Mouse (Mus musculus) embryonic facial prominence, embryonic 12.5 days (tissue): ENCODE data around the gene Trem1. TPM values are rescaled to one million over a fixed set of nuclear protein-coding genes. Genes with fewer than 3 reads are reported as not detected.

Source experiments
- ATAC-seq: fragments of 200-750 bp; cut with Nextera tagmentation; 2 replicates; pipeline ENCODE4 v1.8.0; 2017; ENCODE audit not compliant: insufficient number of reproducible peaks, insufficient read depth, low FRiP score, low TSS enrichment
- H3K27ac ChIP-seq: fragments of 300-500 bp; sonication (generic); 2 replicates; pipeline ENCODE4 v1.5.1; 2016; ENCODE audit warnings: mild to moderate bottlenecking
- H3K27me3 ChIP-seq: fragments of 300-500 bp; sonication (generic); 2 replicates; pipeline ENCODE4 v1.6.1; 2016; ENCODE audit warnings: mild to moderate bottlenecking, moderate library complexity
- H3K36me3 ChIP-seq: fragments of 300-500 bp; sonication (generic); 2 replicates; pipeline ENCODE4 v1.6.1; 2016; ENCODE audit warnings: mild to moderate bottlenecking
- H3K4me1 ChIP-seq: fragments of 300-500 bp; sonication (generic); 2 replicates; pipeline ENCODE4 v1.6.1; 2016
- H3K4me2 ChIP-seq: fragments of 300-500 bp; sonication (generic); replicated peaks from 2 replicates; pipeline ENCODE4 v1.6.1; 2016; ENCODE audit warnings: mild to moderate bottlenecking, moderate library complexity
- H3K4me3 ChIP-seq: fragments of 300-500 bp; sonication (generic); 2 replicates; pipeline ENCODE4 v1.5.1; 2016; ENCODE audit warnings: mild to moderate bottlenecking
- H3K9ac ChIP-seq: fragments of 300-500 bp; sonication (generic); 2 replicates; pipeline ENCODE4 v1.6.1; 2016; ENCODE audit warnings: mild to moderate bottlenecking, moderate library complexity
- H3K9me3 ChIP-seq: fragments of 300-500 bp; sonication (generic); 2 replicates; pipeline ENCODE4 v1.6.1; 2016; ENCODE audit warnings: mild to moderate bottlenecking, moderate library complexity
- WGBS: fragments of 180-500 bp; shearing (Covaris S2); methylation state at CpG from one replicate; pipeline ENCODE4 v1.1.7; 2016; 5-methylcytosine and 5-hydroxymethylcytosine counted together
- polyA plus RNA-seq: library from polyadenylated mRNA; unstranded; fragments of >200 nt; fragmentation: Nextera tagmentation; extraction: Ambion mirVana; gene quantifications from 2 replicates; pipeline ENCODE4 v1.2.1, GENCODE M21; 2016

Trem1 gene
- polyA plus RNA-seq: 0.06 and 0.08 TPM in 2 replicates

DNA sequence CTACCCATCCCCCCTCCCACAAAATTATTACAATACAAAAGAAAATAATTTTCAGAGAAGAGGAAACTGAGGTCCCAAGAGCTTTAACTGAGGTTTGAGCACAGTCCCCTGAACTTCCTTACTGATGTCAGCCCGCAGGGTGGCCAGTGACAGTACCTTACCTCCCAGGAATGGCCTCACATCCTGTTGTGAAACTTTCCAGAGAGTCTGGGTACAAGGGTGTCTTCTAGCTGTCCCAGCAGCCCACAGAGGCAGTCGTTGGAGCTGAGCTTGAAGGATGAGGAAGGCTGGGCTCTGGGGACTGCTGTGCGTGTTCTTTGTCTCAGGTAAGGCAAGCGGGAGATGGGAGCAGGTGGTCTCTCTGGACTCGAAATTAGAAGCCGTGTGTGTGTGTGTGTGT is at the start of gene Trem1:
Gene Trem1, plus strand, starts transcription at position 251 of the 400 bp plus-strand sequence.
- Histone ChIP-seq H3K4me3 (no peak within 1 kb of the TSS), H3K4me1 (no peaks in the 10 kb centered on the region), H3K27ac (no peak within 1 kb of the TSS), H3K4me2 (no peak within 1 kb of the TSS), H3K36me3 (no peaks in the 10 kb centered on the region), H3K9me3 (no peaks in the 10 kb centered on the region), H3K27me3 (no peaks in the 10 kb centered on the region), H3K9ac (no peak within 1 kb of the TSS)
- WGBS: 76% methylated on average over 6 of the region's 6 CpGs
- ATAC-seq: no peak

DNA sequence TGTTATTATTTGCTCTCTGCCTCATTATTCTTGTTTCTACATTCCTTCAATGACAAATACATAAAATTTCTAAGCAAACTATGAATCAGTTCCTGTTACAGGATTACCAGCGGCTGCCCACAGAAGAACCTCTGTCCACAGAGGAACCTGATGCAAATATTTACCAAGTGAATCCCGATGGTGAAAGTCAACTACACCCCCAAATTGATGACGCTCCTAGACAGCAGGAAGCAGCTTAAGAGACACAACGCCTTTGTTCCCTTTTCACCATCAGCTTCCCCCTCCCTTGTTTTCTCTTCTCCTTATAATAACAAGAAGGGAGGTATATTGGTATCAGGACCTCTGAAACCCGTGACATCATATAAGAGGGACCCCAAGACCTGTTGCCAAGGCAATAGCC is 47.3 kb upstream of the Trem1 start:
- Histone ChIP-seq H3K27me3 (no peaks in the 10 kb centered on the region), H3K36me3 (no peaks in the 10 kb centered on the region), H3K9ac (no peak overlapping the region), H3K4me1 (no peaks in the 10 kb centered on the region), H3K9me3 (peaks cover 5% of the 10 kb centered on the region; the same call in 1 of the 2 replicates), H3K4me2 (no peak overlapping the region), H3K27ac (no peak overlapping the region), H3K4me3 (no peak overlapping the region)
- WGBS: 62% methylated on average over 5 of the region's 5 CpGs
- no peak for ATAC-seq

DNA sequence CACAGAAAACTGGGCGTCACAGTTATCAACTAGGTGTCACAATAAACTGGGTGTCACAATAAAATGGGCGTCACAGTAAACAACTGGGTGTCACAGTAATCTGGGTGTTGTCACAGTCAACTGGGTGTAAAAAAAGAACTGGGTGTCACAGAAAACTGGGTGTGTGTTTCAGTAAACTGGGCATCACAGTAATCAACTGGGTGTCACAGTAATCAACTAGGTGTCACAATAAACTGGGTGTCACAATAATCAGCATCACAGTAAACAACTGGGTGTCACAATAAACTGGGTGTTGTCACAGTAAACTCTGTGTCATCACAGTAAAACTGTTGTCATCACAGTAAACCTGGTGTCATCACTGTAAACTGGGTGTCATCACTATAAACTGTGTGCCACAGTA is 40.2 kb upstream of the Trem1 start:
- Histone ChIP-seq H3K4me2 (no peak overlapping the region), H3K27me3 (no peaks in the 10 kb centered on the region), H3K9me3 (no peaks in the 10 kb centered on the region), H3K4me1 (no peaks in the 10 kb centered on the region), H3K4me3 (no peak overlapping the region), H3K9ac (no peak overlapping the region), H3K27ac (no peak overlapping the region), H3K36me3 (no peaks in the 10 kb centered on the region)
- 75% methylated on average over 2 of the region's 2 CpGs for WGBS
- no peak for ATAC-seq

DNA sequence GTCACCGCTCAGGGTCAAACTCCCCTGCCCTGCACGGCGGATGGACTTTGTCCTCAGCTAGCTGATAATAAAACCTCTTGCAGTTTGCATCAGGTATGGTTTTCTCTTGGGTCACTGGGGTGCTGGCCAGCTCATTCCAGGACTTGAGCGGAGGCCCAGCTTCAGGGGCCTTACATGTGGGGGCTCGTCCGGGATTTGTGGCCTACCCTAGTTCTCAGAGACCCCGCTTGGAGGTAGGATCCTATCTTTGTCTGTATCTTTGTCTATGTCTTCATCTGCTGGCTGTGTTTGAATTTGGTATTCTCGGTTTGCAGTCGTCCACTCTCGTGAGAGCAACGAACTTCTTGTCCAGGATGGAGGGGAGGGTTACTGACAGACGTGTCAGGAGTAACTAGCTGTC is 29.5 kb upstream of the Trem1 start:
- Histone ChIP-seq H3K4me2 (no peak overlapping the region), H3K9me3 (peaks cover 20% of the 10 kb centered on the region), H3K27ac (no peak overlapping the region), H3K4me3 (no peak overlapping the region), H3K36me3 (no peaks in the 10 kb centered on the region), H3K4me1 (no peaks in the 10 kb centered on the region), H3K27me3 (no peaks in the 10 kb centered on the region), H3K9ac (no peak overlapping the region)
- ATAC-seq: no peak
- 94% methylated on average over 12 of the region's 12 CpGs for WGBS

DNA sequence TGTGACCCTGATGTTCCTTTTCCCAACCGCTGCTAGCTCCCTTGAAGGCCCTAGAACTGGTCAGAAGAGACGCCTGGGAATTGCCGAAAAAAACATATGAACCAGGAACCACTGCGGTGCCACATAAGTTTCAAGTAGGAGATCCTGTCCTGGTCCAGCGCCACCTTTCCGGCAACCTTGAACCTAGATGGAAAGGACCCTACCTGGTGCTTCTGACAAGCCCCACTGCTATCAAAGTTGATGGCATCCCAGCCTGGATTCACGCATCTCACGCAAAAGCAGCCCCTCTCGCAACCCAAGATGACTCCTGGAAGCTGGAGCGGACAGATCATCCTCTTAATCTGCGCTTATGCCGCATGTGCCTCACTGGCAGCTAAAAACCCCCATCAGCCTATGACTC is 20.0 kb upstream of the Trem1 start:
- Histone ChIP-seq H3K27ac (no peak overlapping the region), H3K27me3 (no peaks in the 10 kb centered on the region), H3K4me1 (no peaks in the 10 kb centered on the region), H3K9me3 (no peaks in the 10 kb centered on the region), H3K4me3 (no peak overlapping the region), H3K4me2 (no peak overlapping the region), H3K36me3 (no peaks in the 10 kb centered on the region), H3K9ac (no peak overlapping the region)
- 92% methylated on average over 12 of the region's 12 CpGs for WGBS
- ATAC-seq: no peak

DNA sequence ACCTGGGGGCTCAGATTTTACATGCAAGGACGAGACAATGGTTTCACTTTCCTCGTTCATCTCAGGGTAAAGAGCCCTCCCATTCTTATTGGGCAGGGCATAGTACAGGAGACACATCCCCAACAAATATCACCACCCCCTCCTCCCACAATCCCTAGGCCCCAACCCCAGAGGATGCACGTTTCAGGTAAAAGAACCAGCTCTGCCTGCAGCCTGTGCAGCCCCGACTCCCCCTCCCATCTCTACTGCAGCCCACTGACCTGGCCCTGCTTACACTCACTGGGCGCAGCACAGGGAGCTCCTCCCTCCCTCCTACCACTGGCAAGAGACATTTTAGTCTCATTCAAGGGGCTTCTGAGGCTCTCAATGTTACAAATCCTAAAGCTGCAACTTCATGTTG is 19.1 kb upstream of the Trem1 start:
- 0 out of 2 replicates have a peak, but pooled peaks cover 4% of the 10 kb centered on the region for H3K9me3 ChIP-seq
- no peak overlapping the region for H3K4me3 ChIP-seq
- no peak overlapping the region for H3K9ac ChIP-seq
- no peak overlapping the region for H3K27ac ChIP-seq
- no peaks in the 10 kb centered on the region for H3K36me3 ChIP-seq
- no peaks in the 10 kb centered on the region for H3K4me1 ChIP-seq
- WGBS: 72% methylated on average over 5 of the region's 5 CpGs
- H3K27me3 ChIP-seq: no peaks in the 10 kb centered on the region
- H3K4me2 ChIP-seq: no peak overlapping the region
- ATAC-seq: no peak

DNA sequence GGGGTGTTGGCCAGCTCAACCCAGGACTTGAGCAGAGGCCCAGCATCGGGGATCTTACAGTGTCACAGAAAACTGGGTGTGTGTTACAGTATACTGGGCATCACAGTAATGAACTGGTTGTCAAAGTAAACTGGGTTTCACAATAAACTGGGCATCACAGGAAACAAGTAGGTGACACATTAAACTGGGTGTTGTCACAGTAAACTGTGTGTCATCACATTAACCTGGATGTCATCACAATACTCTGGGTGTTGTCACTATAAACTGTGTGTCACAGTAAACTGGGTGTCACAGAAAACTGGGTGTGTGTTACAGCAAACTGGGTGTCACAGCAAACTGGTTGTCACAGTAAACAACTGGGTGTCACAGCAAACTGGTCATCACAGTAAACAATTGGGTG is 17.1 kb upstream of the Trem1 start:
- no peak overlapping the region for H3K27ac ChIP-seq
- H3K4me2 ChIP-seq: no peak overlapping the region
- no peaks in the 10 kb centered on the region for H3K27me3 ChIP-seq
- H3K9me3 ChIP-seq: 0 out of 2 replicates have a peak, but pooled peaks cover 4% of the 10 kb centered on the region
- 83% methylated on average over 1 of the region's 1 CpGs for WGBS
- H3K36me3 ChIP-seq: no peaks in the 10 kb centered on the region
- no peak overlapping the region for H3K4me3 ChIP-seq
- no peaks in the 10 kb centered on the region for H3K4me1 ChIP-seq
- H3K9ac ChIP-seq: no peak overlapping the region
- ATAC-seq: no peak

DNA sequence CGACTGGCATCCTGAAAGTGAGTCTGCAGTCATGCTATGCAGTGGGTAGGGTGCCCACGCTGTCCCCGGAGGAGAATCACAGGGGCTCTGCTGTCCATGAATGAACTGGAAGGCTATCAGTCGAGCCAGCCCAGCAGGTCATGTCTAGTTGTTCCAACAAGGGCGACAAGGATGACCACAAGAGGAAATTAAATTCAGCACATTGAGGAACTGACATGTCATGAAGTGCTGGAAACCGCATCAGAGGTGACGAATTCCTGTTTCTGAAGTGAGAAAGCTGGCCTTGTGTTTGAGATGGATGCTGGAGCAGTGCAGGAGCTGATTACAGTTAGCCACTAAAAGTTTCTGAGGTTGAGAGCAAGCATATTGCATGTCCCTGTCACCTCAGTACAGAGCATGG is 1.9 kb upstream of the Trem1 start:
- no peak overlapping the region for H3K4me3 ChIP-seq
- no peak overlapping the region for H3K4me2 ChIP-seq
- H3K36me3 ChIP-seq: no peaks in the 10 kb centered on the region
- H3K27ac ChIP-seq: no peak overlapping the region
- ATAC-seq: no peak
- 88% methylated on average over 7 of the region's 7 CpGs for WGBS
- H3K4me1 ChIP-seq: no peaks in the 10 kb centered on the region
- no peaks in the 10 kb centered on the region for H3K9me3 ChIP-seq
- H3K27me3 ChIP-seq: no peaks in the 10 kb centered on the region
- H3K9ac ChIP-seq: no peak overlapping the region

DNA sequence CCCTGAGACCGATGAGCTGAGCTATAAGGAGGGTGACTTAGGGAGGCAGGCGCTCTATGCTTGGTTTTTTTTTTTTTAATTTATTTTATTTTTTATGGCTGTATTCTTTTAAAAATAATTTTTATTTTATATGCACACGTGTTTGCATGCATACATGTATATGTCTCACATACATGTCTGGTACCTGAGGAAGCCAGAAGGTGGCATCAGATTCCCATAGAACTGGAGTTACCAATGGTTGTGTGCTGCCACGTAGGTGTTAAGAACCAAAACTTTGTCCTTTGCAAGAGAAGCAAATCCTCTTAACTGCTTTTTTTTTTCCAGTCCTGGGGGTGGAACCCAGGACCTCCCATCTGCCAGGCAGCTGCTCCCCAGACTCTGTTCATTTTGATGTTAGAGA is 1.2 kb downstream of the Trem1 start:
- 82% methylated on average over 4 of the region's 4 CpGs for WGBS

DNA sequence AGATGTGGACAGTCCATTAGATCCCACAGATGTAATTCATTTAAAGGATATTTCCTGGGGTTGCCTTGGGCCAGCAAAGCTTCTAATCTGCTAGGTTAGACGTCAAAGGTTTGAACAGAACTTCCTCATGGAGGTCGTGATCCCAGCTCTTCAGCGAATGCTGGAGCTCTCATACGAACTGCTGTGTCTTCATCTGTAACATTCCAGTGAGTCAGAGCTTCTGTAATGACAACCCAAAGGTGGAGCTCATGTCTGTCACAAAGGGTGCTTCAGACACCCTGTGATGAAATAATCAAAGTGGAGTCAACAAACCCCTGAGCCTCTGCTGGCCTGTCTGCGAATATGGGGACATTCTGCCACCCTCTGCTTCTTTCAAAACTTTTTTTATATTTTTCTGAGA is 2.0 kb downstream of the Trem1 start:
- no peaks in the 10 kb centered on the region for H3K27me3 ChIP-seq
- H3K27ac ChIP-seq: no peak overlapping the region
- no peak for ATAC-seq
- WGBS: 61% methylated on average over 5 of the region's 5 CpGs
- no peaks in the 10 kb centered on the region for H3K4me1 ChIP-seq
- H3K4me3 ChIP-seq: no peak overlapping the region
- H3K4me2 ChIP-seq: no peak overlapping the region
- no peak overlapping the region for H3K9ac ChIP-seq
- H3K36me3 ChIP-seq: no peaks in the 10 kb centered on the region
- H3K9me3 ChIP-seq: no peaks in the 10 kb centered on the region

More for the DNA sequence above, 1.2 kb downstream of the Trem1 start:
- Histone ChIP-seq H3K36me3 (no peaks in the 10 kb centered on the region), H3K9ac (no peak overlapping the region), H3K9me3 (no peaks in the 10 kb centered on the region), H3K27ac (no peak overlapping the region), H3K4me2 (no peak overlapping the region), H3K4me3 (no peak overlapping the region), H3K4me1 (no peaks in the 10 kb centered on the region), H3K27me3 (no peaks in the 10 kb centered on the region)
- ATAC-seq: no peak

DNA sequence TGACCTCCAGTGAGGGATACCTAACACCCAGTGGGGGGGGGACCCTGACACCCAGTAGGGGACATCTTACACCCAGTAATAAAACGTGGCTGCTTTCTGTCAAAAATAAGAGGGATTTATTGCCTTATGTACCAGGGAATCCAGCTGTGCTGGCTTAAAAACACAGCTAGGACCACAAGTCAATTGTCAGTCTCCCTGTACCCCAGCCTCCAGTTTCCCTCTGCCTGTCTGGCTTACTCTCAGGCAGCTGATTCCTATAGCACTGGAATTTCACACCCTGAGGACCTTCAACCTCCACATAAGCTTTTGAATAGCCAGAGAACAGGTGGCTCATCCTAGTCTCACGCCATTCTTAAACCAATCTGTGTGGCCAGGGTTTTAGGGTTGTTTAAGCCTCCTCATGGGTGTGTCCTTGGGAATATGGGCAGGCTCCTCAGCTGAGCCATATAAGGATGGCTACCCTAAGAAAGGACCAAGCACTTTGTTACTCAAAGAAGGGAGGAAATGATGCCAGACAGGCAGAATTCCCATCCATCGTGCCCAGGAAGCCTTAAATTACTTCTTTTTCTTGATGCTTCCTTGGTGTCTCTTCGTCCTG is 3.3 kb downstream of the Trem1 start:
- no peak for ATAC-seq
- Histone ChIP-seq H3K9me3 (no peaks in the 10 kb centered on the region), H3K4me3 (no peak overlapping the region), H3K9ac (no peak overlapping the region), H3K4me1 (no peaks in the 10 kb centered on the region), H3K36me3 (no peaks in the 10 kb centered on the region), H3K27me3 (no peaks in the 10 kb centered on the region), H3K27ac (no peak overlapping the region), H3K4me2 (no peak overlapping the region)
- WGBS: 52% methylated on average over 4 of the region's 4 CpGs

DNA sequence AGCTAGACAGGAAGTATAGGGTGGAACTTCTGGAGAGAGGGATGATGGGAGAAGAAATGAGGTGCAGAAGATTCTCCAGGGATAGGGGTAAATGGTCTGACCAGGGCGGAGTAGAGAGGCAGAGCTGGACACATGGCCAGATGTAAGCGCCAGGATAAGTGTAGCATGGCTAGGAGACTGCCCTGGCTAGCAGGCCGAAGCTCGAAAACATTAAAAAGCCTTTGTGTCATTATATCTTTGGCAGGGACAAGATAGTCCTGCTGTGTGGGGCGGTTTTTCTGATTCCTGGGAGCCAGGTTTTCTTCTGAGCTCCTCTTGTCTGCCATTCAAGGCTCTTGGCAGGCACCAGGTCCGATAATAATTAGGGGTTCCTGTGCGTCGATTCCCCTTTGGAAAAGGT is 5.1 kb downstream of the Trem1 start:
- ATAC-seq: no peak

More for the DNA sequence above, 5.1 kb downstream of the Trem1 start:
- no peak overlapping the region for H3K9ac ChIP-seq
- no peaks in the 10 kb centered on the region for H3K4me1 ChIP-seq
- no peaks in the 10 kb centered on the region for H3K36me3 ChIP-seq
- 90% methylated on average over 8 of the region's 8 CpGs for WGBS
- H3K27ac ChIP-seq: no peak overlapping the region
- H3K4me3 ChIP-seq: no peak overlapping the region
- H3K9me3 ChIP-seq: no peaks in the 10 kb centered on the region
- H3K27me3 ChIP-seq: no peaks in the 10 kb centered on the region
- no peak overlapping the region for H3K4me2 ChIP-seq
